Mouse (Mus musculus): ENCODE results near the gene Il4i1.
A peak's percentile ranks its signal among the peaks of the same experiment; 100 is the strongest.

Gene Il4i1

DNA sequence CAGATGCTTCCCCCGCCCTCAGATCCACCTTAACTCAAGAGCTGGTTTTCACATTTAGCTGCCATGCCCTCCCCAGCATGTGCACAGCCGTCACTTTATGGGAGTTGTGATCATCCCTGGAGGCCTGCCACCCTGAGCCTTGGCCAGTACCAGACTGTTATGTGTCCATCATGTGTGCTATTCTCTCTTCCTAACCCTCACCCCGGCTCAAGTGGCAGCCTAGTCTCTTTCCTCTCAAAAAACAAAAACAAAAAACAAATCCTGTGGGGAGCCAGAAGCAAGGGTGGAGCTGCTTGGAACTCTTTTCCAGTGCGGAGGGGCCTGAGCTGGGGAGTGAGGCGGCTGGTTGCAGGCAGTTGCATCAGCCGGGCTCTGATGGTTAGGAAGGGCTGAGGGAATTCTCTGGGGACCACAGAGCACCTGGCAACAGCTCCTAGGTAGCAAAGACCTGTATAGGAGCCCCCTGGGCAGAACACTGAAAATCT, 2.6 kb downstream of the Il4i1 start:
- no peak for DNase-seq (ENCODE audit: low read depth in 1 of 2, low spot score in 2 of 2)

DNA sequence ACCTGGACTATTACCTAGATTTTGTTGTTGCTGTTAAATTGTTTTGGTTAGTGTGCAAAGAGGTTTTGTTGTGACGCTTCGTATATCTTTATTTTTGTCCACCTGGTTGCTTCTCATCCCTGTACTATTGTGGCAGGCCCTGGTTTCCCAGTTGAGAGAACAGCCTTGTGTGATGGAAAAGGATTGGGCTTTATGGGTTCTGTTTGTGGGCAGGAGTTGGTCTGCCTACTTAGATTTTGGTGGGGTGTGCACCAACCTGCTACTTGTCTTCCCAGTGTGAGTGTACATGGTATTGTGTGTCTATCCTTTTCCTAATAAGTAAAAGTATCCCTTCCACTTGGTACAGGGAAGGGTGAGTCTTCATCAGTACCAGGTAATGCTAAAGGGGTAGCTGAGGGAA, 3.2 kb downstream of the Il4i1 start:
- DNase-seq (ENCODE audit: low read depth in 1 of 2, low spot score in 2 of 2) = no peak

DNA sequence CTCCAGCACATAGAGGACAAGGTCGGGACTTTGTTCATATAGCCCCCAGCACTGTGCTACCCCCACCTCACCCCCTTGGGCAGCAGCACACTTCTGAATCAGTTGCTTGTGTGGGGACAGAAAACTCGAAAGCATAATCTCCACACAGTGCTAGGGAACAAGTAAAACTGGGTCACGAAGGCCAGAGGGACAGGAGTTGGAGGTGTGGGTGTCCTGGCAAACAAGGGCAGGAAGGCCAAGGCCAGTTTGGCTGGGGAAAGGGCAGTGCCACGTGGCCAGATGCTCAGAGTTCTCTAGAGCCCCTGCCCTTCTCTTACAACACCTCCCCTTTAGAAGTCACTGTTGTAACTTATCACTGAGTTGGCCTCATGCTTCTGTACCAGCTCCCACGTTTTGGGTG, 3.7 kb downstream of the Il4i1 start:
- DNase-seq (ENCODE audit: low read depth in 1 of 2, low spot score in 2 of 2) = no peak

DNA sequence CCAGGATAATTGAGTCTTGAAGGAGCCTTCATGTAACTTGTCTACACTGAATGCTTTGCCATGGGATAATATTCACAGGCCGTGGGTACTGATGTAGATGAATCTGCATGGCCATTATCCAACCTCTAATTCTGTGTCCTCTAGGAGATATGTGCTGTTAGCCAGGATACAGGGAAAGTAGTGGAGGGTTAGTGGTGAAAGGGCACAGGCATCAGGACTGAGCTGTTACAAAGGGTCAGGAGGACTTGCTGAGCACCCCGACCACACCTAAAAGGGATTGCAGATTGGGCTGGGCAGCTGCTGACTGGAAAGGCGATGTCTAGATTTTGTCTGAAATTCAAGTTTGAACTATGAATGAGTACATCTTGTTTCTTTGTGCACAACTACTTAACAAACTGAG, 4.3 kb downstream of the Il4i1 start:
- no peak for DNase-seq (ENCODE audit: low read depth in 1 of 2, low spot score in 2 of 2)

DNA sequence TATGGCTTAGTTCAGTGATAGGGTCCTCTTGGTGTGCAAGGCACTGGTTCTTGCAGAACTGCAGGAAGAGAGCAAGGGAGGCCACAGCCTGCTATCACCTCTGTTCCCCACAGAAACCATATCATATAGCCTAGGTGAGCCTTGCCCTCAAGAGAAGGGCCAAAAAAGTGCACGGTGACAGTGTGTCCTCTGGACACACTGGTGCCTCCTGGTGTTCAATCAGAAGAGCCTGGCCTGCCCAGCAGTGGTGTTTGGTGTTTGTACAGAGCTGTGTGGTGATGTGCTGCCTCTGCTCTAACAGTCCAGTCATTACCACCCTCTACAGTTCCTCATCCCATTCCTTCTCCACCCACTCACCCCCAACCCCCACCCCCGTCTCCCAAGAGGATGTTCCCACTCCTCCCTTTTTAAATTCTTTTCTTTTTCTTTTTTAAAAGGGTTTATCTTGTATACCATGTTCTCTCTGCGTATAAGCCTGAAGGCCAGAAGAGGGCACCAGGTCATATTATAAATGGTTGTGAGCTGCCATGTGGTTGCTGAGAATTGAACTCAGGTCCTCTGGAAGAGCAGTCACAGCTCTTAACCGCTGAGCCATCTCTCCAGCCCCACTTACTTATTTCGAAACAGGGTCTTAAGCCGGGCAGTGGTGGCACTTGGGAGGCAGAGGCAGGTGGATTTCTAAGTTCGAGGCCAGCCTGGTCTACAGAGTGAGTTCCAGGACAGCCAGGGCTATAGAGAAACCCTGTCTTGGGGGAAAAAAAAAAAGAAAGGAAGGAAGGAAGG, 5.7 kb downstream of the Il4i1 start:
- DNase-seq (ENCODE audit: low read depth in 1 of 2, low spot score in 2 of 2) = no peak

DNA sequence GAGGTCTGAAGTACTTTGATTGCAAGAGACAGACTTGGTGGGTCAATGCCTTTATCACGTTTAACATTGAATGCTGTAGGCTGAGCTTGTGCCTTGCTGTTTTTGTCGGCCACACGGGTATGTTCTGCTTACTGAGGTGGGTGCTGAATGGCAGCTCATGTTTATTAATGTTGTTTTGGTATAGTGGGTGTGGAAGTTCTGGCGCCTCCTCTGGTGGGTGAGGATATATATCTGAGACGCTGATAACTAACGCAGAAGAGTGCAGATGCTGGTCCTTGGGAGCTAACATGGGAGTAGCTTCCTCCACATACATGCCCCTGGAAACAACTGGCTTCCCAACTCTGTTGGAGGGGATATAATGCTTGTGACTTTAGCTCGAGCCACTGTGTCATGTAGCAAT, 7.2 kb downstream of the Il4i1 start:
- DNase-seq (ENCODE audit: low read depth in 1 of 2, low spot score in 2 of 2) = no peak

DNA sequence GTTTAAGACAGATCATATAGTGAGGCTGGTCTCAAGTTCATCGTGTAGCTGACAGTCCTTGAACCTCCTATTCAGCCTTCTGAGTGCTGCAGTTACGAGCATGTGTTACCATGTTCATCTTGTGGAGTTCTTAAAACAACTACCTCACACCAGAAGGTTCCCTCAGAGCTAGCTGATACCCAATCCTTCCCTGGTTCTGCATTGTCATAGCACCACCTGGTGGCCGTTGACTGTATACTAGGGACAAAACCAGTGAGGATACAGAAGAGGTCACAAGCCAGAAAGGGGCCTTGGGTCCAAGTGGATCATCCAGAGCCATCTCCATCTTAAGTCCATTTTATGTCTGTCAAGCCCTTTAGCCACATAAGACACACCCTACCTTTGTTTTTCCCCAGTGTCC, 8.7 kb downstream of the Il4i1 start:
- peak; percentile 44 to 70 for DNase-seq (ENCODE audit: low read depth in 1 of 2, low spot score in 2 of 2)

DNA sequence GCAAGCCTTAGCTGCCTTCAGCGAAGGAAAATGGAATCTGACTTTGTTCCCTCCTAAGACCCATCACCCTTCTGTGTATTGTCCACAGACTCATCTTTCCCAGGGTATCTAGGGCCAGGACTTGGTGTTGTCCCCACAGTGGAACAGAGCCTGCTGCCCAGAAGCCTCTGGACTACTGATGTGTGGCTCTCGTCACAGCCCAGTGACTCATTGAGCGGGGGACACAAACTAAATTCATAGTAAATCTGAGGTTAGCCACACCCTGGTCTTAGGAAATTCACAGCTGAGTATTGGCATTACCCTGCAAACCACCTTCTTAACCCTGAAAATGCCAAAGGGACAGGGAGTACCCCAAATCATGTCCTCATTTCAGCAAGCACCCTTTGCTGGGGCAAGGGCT, 10.6 kb downstream of the Il4i1 start:
- no peak for DNase-seq (ENCODE audit: low read depth in 1 of 2, low spot score in 2 of 2)

DNA sequence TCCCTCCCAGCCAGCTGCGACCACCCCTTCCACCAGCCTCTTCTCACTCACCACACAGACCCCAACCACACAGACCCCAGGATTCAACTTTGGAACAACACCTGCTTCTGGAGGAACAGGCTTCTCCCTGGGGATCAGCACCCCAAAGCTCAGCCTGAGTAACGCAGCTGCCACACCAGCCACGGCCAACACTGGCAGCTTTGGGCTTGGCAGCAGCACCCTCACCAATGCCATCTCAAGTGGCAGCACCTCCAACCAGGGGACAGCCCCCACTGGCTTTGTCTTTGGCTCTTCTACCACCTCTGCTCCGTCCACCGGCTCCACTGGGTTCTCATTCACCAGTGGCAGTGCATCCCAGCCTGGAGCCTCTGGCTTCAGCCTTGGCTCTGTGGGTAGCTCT, 12.5 kb downstream of the Il4i1 start:
- no peak for DNase-seq (ENCODE audit: low read depth in 1 of 2, low spot score in 2 of 2)

DNA sequence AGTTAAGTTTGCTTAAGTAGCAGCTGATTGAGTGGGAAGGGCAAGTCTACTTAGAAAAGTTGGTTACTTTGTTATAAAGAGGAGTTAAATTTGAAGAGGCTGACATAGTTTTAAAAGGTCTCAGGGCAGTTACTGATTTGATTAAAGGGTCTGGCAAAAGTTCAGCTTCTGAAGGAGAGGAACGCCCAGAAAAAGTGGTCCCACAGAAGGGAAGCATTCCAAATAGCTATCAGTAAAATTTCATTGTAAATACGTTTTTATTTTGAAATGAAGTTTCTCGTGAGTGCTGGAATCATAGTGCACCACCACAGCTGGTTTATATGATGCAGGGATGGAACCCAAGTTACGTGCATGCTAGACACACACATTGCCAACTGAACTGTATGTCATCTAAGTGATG, 16.6 kb downstream of the Il4i1 start:
- DNase-seq (ENCODE audit: low read depth in 1 of 2, low spot score in 2 of 2) = no peak

DNA sequence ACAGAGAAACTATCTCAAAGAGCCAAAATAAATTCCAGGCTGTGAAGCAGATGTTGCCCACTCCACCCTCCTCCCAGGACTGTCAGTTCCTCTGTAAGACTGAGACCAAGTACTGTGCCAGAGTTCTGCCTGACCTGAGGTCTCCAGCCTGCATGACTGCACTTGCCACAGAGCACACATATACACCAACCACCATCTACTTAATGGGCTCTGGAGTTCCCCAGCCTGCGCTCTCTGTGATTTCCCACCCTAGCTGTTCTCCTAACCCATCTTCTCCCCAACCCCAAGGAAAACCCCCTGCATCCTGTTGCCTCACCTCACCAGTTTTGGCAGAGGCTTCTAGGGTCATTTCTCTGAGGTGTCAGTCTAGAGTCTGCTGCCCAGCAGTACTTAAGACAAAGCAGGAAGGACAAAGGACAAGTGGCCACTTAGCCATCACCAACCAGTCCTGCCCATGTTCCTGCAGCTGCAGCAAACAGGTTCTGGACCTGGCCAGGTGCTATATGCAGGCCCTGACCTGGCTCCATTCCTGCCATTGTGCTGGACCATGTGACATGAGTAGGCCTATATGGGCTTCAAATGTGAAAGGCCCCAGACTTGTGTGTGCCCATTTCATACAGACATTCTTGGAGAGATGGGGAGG, 19.3 kb downstream of the Il4i1 start:
- no peak for DNase-seq (ENCODE audit: low read depth in 1 of 2, low spot score in 2 of 2)

DNA sequence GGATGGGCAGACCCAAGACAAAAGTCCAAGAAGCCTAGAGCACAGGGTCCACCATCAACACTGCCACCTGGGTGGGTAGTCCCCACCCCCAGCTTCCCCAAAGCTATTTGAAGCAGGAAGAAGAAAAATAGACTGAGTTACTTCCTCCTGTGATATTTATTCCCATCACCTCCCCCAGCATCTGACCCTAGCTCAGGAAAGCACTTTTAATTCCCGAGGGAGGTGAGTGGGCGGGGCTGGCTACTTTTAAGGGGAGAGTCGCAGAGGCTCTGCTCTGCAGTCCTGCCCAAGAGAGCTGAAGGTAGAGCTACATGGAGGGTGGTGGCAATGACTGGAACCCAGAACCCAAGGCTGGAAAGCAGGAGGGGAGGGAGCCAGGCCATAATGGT, 19.8 kb downstream of the Il4i1 start:
- no peak for DNase-seq (ENCODE audit: low read depth in 1 of 2, low spot score in 2 of 2)

DNA sequence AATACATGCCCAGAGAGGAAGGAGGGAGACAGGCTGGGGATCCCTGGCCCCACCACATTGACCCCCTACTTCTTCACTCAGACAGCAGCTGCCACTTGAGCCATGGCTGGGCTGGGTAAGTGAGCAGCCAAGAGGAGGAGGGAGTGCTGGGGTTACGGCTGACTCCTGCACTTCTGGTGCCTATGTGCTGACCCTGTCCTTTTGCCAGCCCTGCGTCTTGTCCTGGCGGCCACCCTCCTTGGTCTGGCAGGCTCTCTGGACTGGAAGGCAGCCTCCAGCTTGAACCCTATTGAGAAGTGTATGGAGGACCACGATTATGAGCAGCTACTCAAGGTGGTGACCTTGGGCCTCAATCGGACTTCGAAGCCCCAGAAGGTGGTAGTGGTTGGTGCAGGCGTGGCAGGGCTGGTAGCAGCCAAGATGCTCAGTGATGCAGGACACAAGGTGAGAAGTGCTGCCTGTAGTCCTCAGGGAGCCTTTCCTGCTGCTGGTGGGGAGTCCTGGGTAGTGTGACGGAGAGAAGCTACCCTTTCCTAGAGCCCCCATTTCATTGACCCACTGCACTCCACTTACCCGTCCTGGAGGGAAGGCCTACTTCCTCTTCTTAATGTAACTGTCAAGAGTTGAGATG, 20.4 kb downstream of the Il4i1 start:
- DNase-seq (ENCODE audit: low read depth in 1 of 2, low spot score in 2 of 2) = no peak

DNA sequence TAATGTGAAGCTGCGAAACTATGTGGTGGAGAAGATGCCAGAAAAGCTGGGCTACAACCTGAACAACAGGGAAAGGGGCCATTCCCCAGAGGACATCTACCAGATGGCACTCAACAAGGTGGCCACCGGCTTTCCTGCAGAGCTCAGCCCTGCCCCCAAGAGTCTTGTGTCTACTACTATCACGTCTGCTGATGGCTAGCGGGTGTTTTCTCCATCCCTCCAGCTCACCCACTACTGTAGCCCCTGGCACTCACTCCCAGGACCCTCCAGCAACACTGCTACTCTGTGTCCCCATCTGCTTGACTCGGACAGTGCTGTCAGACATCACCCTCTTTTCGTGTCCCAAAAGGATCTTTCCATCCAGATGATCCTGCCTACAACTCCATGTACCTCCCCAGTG, 21.9 kb downstream of the Il4i1 start:
- DNase-seq (ENCODE audit: low read depth in 1 of 2, low spot score in 2 of 2) = no peak

DNA sequence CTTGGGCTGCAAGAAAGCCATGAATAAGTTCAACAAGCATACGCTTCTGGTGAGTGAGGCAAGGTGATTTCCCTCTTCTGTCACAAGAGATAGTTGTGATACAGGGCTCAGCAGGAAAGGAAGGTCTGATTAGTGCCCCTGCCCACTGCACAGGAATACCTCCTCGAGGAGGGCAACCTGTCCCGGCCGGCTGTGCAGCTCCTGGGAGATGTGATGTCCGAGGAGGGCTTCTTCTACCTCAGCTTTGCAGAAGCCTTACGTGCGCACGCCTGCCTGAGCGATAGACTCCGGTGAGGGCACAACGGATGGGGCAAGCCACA, 22.9 kb downstream of the Il4i1 start:
- no peak for DNase-seq (ENCODE audit: low read depth in 1 of 2, low spot score in 2 of 2)

DNA sequence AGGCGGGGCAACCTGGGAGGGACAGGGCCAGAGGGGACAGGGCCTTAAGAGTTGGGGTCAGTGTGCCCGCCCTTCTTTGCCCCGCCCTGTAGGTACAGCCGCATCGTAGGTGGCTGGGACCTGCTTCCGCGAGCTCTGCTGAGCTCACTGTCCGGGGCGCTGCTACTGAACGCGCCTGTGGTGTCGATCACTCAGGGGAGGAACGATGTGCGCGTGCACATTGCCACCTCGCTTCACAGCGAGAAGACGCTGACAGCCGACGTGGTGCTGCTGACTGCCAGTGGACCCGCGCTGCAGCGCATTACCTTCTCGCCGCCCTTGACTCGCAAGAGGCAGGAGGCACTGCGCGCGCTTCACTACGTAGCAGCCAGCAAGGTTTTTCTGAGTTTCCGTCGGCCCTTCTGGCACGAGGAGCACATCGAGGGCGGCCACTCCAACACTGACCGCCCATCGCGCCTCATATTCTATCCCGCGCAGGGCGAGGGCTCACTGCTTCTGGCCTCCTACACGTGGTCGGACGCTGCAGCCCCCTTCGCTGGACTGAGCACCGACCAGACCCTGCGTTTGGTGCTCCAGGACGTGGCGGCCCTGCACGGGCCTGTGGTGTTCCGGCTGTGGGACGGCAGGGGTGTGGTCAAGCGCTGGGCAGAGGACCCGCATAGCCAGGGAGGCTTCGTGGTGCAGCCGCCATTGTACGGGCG, 23.5 kb downstream of the Il4i1 start:
- DNase-seq (ENCODE audit: low read depth in 1 of 2, low spot score in 2 of 2) = peak in 1 of 2 experiments; percentile 26

DNA sequence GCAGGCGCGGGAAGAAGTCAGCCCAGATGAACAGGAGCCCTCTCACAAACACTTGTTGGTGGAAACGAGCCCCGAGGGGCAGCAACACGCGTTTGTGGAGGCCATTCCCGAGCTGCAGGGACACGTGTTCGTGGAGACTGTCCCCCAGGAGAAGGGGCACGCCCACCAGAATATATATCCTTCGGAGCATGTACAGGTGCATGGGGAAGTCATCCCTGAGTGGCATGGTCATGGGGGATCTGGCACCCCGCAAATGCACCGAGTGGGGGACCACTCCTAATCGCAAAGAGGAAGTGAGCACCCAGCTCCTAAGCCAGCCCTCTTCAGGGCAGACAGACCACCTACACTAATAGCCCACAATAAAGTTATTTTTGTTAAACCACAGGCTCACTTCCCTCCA, 24.2 kb downstream of the Il4i1 start:
- DNase-seq (ENCODE audit: low read depth in 1 of 2, low spot score in 2 of 2) = no peak

DNA sequence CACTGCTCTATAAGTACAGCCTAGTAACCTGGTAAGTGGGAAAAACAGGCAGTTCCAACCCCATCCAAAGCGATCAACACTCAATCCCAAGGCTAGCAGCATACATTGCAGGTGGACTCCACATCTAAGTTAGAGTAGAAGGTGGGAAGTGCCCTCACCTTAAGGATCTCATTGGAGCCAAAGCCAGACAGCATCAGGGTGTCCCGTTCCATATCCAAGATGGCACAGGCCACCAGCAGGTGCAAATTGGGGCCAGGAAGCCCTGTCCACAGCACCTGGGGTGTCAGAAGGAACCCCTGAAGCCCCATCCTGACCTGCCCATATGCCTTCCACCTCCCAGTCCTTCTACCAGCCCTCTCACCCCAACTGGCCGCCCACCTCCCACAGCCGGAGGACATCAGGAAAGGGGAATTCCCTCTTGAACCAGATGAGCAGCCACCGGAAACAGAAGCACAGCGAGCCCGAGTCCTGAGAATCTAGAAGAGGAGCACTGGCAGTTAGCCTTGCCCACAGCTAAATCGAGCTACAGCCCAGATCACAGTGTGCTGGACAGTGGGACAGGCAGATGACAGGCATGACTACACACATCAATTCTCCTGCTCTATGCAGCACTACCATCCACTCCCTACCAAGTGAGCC, 25.8 kb downstream of the Il4i1 start:
- no peak for DNase-seq (ENCODE audit: low read depth in 1 of 2, low spot score in 2 of 2)

DNA sequence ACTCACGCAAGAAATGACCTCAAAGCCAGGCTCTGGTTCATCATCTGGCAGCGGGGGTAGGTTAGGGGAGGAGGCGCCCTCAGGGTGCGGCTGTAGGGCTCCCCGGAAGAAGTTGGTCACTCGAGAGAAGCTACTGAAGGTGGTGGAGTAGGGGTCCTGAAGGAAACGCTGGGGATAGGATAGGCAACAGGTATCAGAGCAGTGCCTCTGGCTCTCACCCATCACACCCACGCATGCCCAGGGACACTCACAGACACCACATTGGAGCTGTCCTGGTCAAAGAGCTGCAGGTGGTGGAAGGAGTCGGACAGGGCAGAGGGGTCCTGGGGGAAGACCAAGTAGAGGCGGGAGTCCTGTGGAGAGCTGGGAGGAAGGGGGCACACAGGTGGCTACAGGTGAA, 28.8 kb downstream of the Il4i1 start:
- no peak for DNase-seq (ENCODE audit: low read depth in 1 of 2, low spot score in 2 of 2)

DNA sequence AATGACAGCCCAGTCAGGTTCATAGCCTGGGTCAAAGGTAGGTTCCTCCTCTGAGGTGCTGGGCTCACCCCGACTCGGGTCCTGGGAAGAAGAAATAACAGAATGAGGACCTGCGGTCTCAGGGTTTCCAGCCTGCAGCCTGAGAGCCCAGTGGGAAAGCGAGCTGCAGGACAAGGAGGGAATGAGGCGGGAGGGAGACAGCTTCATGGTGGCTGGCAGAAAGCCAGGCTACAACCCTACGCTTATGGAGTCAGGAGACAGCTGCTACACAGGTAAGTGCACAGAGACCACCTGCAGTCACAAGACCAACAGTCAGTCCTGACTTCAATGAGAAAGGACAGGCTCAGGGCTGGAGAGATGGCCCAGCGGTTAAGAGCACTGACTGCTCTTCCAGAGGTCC, 30.6 kb downstream of the Il4i1 start:
- no peak for DNase-seq (ENCODE audit: low read depth in 1 of 2, low spot score in 2 of 2)

DNA sequence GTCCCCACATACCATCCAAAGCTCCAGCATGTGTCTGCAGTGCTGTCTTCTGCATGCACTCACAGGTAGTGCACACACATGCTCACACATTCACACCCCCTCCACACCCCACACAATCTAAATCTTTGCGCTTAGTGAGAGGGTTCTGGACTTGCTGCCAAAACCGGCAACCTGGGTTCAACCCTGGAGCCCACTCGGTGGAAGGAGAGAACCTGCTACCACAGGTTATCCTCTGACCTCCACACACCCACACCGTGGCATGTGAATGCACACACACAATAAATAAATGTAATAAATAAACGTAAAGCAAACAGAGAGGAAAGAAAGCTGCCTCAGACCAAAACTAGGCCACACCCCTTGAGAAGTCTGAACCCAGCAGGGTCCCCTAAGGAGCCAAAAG, 31.6 kb downstream of the Il4i1 start:
- no peak for DNase-seq (ENCODE audit: low read depth in 1 of 2, low spot score in 2 of 2)
